Mouse (Mus musculus) neural tube, embryonic 13.5 days (tissue): ENCODE data around the gene Arhgap8. TPM values are rescaled to one million over a fixed set of nuclear protein-coding genes. Genes with fewer than 3 reads are reported as not detected.
"Not testable (repeated sequence)": the region's sequence is repeated elsewhere in the genome, so short reads cannot be mapped to it uniquely, and the experiment has no call there.

ENCODE experiments used
- ATAC-seq: fragments of 200-750 bp; cut with Nextera tagmentation; 2 replicates; pipeline ENCODE4 v1.8.0; 2017; ENCODE audit warnings: low read depth, mild to moderate bottlenecking, moderate TSS enrichment, moderate library complexity
- H3K27ac ChIP-seq: fragments of 300-500 bp; sonication (generic); replicated peaks from 2 replicates; pipeline ENCODE4 v1.5.1; 2015; ENCODE audit warnings: moderate library complexity, mild to moderate bottlenecking, inconsistent platforms
- H3K27me3 ChIP-seq: fragments of 300-500 bp; sonication (generic); 2 replicates; pipeline ENCODE4 v1.6.1; 2015; ENCODE audit warnings: mild to moderate bottlenecking, inconsistent platforms
- H3K36me3 ChIP-seq: fragments of 300-500 bp; sonication (generic); 2 replicates; pipeline ENCODE4 v1.6.1; 2015; ENCODE audit warnings: mild to moderate bottlenecking, inconsistent platforms
- H3K4me1 ChIP-seq: fragments of 300-500 bp; sonication (generic); replicated peaks from 2 replicates; pipeline ENCODE4 v1.6.1; 2015; ENCODE audit warnings: inconsistent platforms
- H3K4me2 ChIP-seq: fragments of 300-500 bp; sonication (generic); 2 replicates; pipeline ENCODE4 v1.6.1; 2015; ENCODE audit warnings: inconsistent platforms, mild to moderate bottlenecking, moderate library complexity
- H3K4me3 ChIP-seq: fragments of 300-500 bp; sonication (generic); 2 replicates; pipeline ENCODE4 v1.5.1; 2015; ENCODE audit warnings: mild to moderate bottlenecking, inconsistent platforms
- H3K9ac ChIP-seq: fragments of 300-500 bp; sonication (generic); 2 replicates; pipeline ENCODE4 v1.6.1; 2015; ENCODE audit warnings: moderate library complexity, mild to moderate bottlenecking, inconsistent platforms
- H3K9me3 ChIP-seq: fragments of 300-500 bp; sonication (generic); 2 replicates; pipeline ENCODE4 v1.6.1; 2016; ENCODE audit warnings: inconsistent platforms
- WGBS: fragments of 180-500 bp; shearing (Covaris S2); methylation state at CpG from one replicate; pipeline ENCODE4 v1.1.7; 2015; 5-methylcytosine and 5-hydroxymethylcytosine counted together
- polyA plus RNA-seq: library from polyadenylated mRNA; unstranded; fragments of >200 nt; fragmentation: Nextera tagmentation; extraction: Ambion mirVana; gene quantifications from 2 replicates; pipeline ENCODE4 v1.2.1, GENCODE M21; 2015

The Arhgap8 gene
- polyA plus RNA-seq, 1 experiment from 2014 or later: 2.2 TPM

GRCm38 (mm10) chr15:84700147-84700794, 19.6 kb upstream of the Arhgap8 start:
- no peaks in the 10 kb centered on the region for H3K9me3 ChIP-seq
- no peak overlapping the region for H3K27ac ChIP-seq
- no peak overlapping the region for H3K4me2 ChIP-seq
- H3K9ac ChIP-seq: no peak overlapping the region
- ATAC-seq: no peak
- H3K36me3 ChIP-seq: 0 out of 2 replicates have a peak, but pooled peaks cover 12% of the 10 kb centered on the region
- no peaks in the 10 kb centered on the region for H3K27me3 ChIP-seq
- peaks cover 12% of the 10 kb centered on the region for H3K4me1 ChIP-seq
- H3K4me3 ChIP-seq: no peak overlapping the region
- WGBS: 60% methylated on average over 6 of the region's 6 CpGs

DNA sequence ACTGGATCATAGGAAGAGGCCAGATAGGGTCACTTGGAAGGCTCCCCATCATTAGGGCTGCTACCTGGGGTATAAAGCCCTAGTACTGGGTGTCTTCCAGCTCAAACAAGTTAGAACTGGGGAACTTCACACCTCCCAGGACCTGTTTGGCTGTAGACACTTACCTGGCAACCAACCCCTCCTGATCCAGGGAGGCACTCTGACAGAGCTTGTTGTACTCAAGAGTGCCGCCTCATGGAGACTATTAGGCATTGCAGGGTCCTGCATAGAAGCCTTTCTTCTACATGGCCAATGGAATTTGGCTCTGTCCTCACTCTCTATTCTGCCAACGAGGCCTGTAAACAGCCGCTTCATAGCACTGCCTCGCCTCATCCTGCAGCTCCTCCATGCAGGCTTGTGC, 17.9 kb upstream of the Arhgap8 start:
- peaks cover 12% of the 10 kb centered on the region for H3K4me1 ChIP-seq
- H3K36me3 ChIP-seq: 0 out of 2 replicates have a peak, but pooled peaks cover 12% of the 10 kb centered on the region
- H3K27ac ChIP-seq: no peak overlapping the region
- no peak overlapping the region for H3K4me2 ChIP-seq
- no peak overlapping the region for H3K4me3 ChIP-seq
- H3K27me3 ChIP-seq: no peaks in the 10 kb centered on the region
- WGBS: 23% methylated on average over 4 of the region's 4 CpGs
- H3K9me3 ChIP-seq: no peaks in the 10 kb centered on the region
- H3K9ac ChIP-seq: no peak overlapping the region
- ATAC-seq: no peak

GRCm38 (mm10) chr15:84702391-84703345, 17.2 kb upstream of the Arhgap8 start:
- Histone ChIP-seq H3K4me2 (no peak overlapping the region), H3K4me1 (peaks cover 5% of the 10 kb centered on the region; the same call in 1 of the 2 replicates), H3K9me3 (no peaks in the 10 kb centered on the region), H3K36me3 (0 out of 2 replicates have a peak, but pooled peaks cover 12% of the 10 kb centered on the region), H3K9ac (no peak overlapping the region), H3K27ac (no peak overlapping the region), H3K27me3 (no peaks in the 10 kb centered on the region), H3K4me3 (no peak overlapping the region)
- 90% methylated on average over 28 of the region's 29 CpGs for WGBS
- no peak for ATAC-seq

DNA sequence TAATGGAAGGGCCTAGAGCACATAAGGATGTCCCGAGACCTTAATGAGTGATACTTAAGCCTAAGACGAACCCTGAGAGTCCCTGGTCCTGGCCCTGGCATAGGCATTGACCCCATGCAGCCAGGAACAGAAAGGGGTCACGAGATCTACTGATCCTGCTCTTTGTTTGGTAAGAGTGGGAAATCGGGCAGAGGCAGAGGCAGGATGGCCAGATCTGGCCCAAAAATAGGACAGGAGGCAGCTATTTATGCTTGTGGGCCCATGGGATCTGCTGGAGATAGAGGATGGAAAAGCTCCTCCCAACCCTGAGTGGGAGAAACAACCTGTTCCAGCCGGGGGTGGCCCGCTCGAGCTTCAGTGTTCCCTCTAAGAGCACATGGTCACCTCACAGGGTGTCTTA, 15.9 kb upstream of the Arhgap8 start:
- Histone ChIP-seq H3K4me2 (no peak overlapping the region), H3K36me3 (0 out of 2 replicates have a peak, but pooled peaks cover 12% of the 10 kb centered on the region), H3K27ac (no peak overlapping the region), H3K9me3 (no peaks in the 10 kb centered on the region), H3K9ac (no peak overlapping the region), H3K27me3 (no peaks in the 10 kb centered on the region), H3K4me1 (no peaks in the 10 kb centered on the region), H3K4me3 (no peak overlapping the region)
- ATAC-seq: no peak
- 81% methylated on average over 7 of the region's 7 CpGs for WGBS

- H3K9me3 ChIP-seq: no peaks in the 10 kb centered on the region
- H3K27ac ChIP-seq: no peak overlapping the region
- H3K4me1 ChIP-seq: no peaks in the 10 kb centered on the region
- 88% methylated on average over 6 of the region's 6 CpGs for WGBS
- H3K27me3 ChIP-seq: no peaks in the 10 kb centered on the region
- no peak overlapping the region for H3K9ac ChIP-seq
- H3K4me3 ChIP-seq: no peak overlapping the region
- no peak overlapping the region for H3K4me2 ChIP-seq
- no peak for ATAC-seq
- no peaks in the 10 kb centered on the region for H3K36me3 ChIP-seq
Observed at GRCm38 (mm10) chr15:84705351-84705901, 14.4 kb upstream of the Arhgap8 start.

DNA sequence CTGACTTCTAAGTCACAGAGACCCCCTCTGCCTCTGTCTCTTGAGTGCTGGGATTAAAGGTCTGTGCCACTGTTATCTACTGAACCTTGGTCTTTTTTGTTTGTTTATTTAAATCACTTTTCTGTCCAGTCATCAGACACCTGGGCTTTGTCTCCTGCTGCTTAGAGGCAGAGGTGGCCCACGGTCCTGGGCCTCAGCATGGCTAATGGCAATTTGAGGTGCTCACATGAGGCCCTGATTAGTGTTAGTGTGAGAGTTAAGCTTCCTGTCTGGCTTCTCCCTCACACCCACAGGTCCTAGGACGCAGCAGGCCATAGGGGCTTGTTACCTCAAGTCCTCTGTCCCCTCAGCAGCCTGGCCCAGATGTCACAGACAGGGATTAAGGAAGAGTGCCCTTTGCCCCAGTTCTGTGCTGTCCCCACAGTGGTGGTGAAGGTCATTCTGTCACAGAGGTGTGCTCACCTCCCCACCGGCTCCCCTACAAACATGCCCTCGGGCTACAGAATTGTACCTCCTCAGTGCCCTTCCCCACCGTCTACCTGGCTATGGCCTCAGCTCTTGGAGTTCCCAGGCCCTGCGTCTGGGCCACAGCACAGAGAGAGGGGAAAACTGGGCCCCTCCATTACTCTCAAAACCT, 12.8 kb upstream of the Arhgap8 start:
- 75% methylated on average over 6 of the region's 6 CpGs for WGBS
- Histone ChIP-seq H3K27me3 (peaks cover 10% of the 10 kb centered on the region; the same call in 1 of the 2 replicates), H3K9ac (no peak overlapping the region), H3K36me3 (no peaks in the 10 kb centered on the region), H3K4me1 (no peaks in the 10 kb centered on the region), H3K9me3 (no peaks in the 10 kb centered on the region), H3K27ac (no peak overlapping the region), H3K4me3 (no peak overlapping the region), H3K4me2 (no peak overlapping the region)
- no peak for ATAC-seq

DNA sequence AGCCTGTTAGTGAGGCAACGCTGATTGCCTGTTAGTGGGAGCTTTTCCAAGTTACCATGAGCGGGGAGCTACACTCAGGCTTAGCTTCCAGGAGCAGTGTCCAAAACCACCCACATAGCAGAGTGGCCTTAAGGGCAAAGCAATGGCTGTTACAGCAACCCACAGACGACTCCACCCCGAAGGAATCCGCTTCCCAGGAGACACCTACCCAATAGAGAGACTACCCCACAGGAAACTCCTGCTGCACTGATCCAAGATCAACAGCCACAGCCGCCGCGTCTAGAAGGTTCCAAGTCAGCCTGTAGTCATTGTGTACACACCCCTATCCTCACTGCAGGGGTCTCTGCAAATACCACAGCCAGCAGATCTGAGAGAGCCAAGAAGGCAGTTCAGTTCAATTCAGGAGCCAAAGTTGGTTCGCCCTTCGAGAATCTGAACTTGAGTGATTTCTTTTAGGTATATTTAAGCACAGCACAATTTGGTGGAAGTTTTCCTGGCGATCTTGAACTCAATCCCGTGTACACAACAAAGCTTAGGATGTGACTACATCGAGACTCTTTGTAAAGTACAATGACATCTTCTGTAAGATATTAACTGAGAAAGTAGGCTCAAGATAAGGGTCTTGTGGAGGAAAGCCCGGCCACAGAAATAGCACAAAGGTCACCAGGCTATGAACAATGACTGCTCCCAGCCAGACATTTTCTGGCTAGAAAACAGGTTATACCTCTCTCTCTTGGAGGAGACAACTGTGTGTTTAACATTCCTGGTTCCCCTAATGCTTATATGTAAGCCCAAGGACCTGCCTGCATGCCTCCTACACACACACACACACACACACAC, 7.1 kb upstream of the Arhgap8 start:
- peaks cover 13% of the 10 kb centered on the region for H3K4me1 ChIP-seq
- no peak overlapping the region for H3K4me2 ChIP-seq
- no peak overlapping the region for H3K9ac ChIP-seq
- H3K36me3 ChIP-seq: no peaks in the 10 kb centered on the region
- 73% methylated on average over 14 of the region's 14 CpGs for WGBS
- peaks cover 10% of the 10 kb centered on the region; the same call in 1 of the 2 replicates for H3K27me3 ChIP-seq
- H3K4me3 ChIP-seq: no peak overlapping the region
- ATAC-seq: no peak
- H3K9me3 ChIP-seq: no peaks in the 10 kb centered on the region
- H3K27ac ChIP-seq: no peak overlapping the region

- H3K36me3 ChIP-seq: no peaks in the 10 kb centered on the region
- no peaks in the 10 kb centered on the region for H3K9me3 ChIP-seq
- H3K4me2 ChIP-seq: peak overlapping the region; percentile 48
- peak overlapping the region; percentile 59; the same call in 1 of the 2 replicates for H3K9ac ChIP-seq
- peak; percentile 80 for ATAC-seq
- H3K27me3 ChIP-seq: peaks cover 25% of the 10 kb centered on the region
- H3K4me1 ChIP-seq: peaks cover 16% of the 10 kb centered on the region
- under 1% methylated on average over 17 of the region's 17 CpGs for WGBS
- H3K27ac ChIP-seq: peak overlapping the region; percentile 86
- 0 out of 2 replicates have a peak overlapping the region, but pooled peaks have one; percentile 13 for H3K4me3 ChIP-seq
Observed at GRCm38 (mm10) chr15:84714730-84715129, 5.1 kb upstream of the Arhgap8 start.

DNA sequence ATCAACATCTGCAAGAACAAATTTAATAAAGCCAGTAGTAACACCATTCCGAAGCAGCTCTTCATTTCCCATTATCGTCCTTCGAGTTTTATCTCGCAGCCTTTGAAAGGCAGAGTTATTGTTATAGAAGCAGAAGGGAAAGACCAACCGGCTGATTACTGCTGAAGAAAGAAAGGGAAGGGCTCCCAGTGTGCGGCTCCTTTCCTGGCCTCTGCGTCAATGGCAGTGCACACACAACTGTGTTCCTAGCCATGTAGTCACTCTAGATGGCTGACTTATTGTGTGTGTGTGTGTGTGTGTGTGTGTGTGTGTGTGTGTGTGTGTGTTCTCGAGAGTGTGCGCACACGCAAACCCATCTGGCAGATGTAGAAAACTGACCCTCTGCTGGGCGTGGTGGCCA, 4.7 kb upstream of the Arhgap8 start:
- Histone ChIP-seq H3K27me3 (peaks cover 29% of the 10 kb centered on the region), H3K36me3 (no peaks in the 10 kb centered on the region), H3K4me2 (peak overlapping the region; percentile 48), H3K4me3 (0 out of 2 replicates have a peak overlapping the region, but pooled peaks have one; percentile 13), H3K9ac (peak overlapping the region; percentile 59; the same call in 1 of the 2 replicates), H3K4me1 (peaks cover 20% of the 10 kb centered on the region), H3K9me3 (no peaks in the 10 kb centered on the region), H3K27ac (peak overlapping the region; percentile 86)
- WGBS: 36% methylated on average over 11 of the region's 11 CpGs
- ATAC-seq: no peak

DNA sequence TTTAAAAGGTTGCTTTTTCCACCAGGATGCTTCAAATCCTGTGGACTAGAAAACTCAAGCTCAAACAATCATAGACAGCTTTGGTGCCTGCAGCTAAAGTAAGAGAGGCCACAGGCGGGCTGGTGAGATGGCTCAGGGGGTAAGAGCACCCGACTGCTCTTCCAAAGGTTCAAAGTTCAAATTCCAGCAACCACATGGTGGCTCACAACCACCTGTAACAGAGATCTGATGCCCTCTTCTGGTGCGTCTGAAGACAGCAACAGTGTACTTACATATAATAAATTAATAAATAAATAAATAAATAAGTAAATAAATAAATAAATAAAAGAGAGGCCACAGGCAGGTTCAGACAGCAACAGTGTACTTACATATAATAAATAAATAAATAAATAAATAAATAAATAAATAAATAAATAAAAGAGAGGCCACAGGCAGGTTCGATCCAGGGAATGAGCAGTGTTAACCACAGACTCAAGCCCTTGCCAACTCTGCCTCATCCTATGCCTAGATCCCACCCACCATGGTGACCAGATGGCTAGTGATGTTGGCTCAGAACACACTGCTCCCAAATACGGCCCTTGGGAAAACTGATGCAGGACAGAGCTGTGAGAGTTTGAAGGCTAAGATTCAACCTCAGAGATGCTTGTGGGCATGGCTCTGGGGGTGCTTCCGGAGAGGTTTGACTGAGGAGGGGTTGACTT, 2.1 kb upstream of the Arhgap8 start:
- not testable (repeated sequence) for ATAC-seq, H3K27ac ChIP-seq, H3K4me3 ChIP-seq, H3K9ac ChIP-seq, H3K4me2 ChIP-seq, H3K9me3 ChIP-seq, H3K36me3 ChIP-seq
- Histone ChIP-seq H3K4me1 (peaks cover 27% of the 10 kb centered on the region), H3K27me3 (peaks cover 38% of the 10 kb centered on the region)
- 70% methylated on average over 6 of the region's 6 CpGs for WGBS
